Mouse (Mus musculus): ENCODE results near the gene Gde1. TPM values are rescaled to one million over a fixed set of nuclear protein-coding genes. Genes with fewer than 3 reads are reported as not detected.

Gene Gde1
- polyA plus RNA-seq, 1 experiment from 2014 or later, result 481 TPM

GRCm38 (mm10) chr7:118670142-118670541, 35.4 kb downstream of the Gde1 start:
- no peaks in the 10 kb centered on the region for H3K9me3 ChIP-seq (ENCODE audit: low read length)
- H3K4me2 ChIP-seq (replicated peaks; ENCODE audit: low read depth, low read length), result no peak overlapping the region
- no peak overlapping the region for H3K27ac ChIP-seq (ENCODE audit: low read length)
- H3K4me3 ChIP-seq (ENCODE audit: low read depth, low read length), result no peak overlapping the region
- ATAC-seq (no peak), DNase-seq (ENCODE audit: low spot score) (no peak)
- H3K36me3 ChIP-seq (ENCODE audit: insufficient read depth, low read length), result no peaks in the 10 kb centered on the region
- H3K4me1 ChIP-seq (ENCODE audit: insufficient read depth, low read depth, low read length), result no peaks in the 10 kb centered on the region
- no peak for TF ChIP-seq EP300 (IDR thresholded peaks at IDR 0.05)
- no peak for TF ChIP-seq CTCF (IDR thresholded peaks at IDR 0.05)
- no peak overlapping the region for H3K9ac ChIP-seq (replicated peaks; ENCODE audit: low read depth)
- 59% methylated on average over 4 of the region's 4 CpGs for WGBS
- H3K27me3 ChIP-seq (replicated peaks; ENCODE audit: insufficient read depth, low read length), result no peaks in the 10 kb centered on the region

GRCm38 (mm10) chr7:118667773-118668172, 37.8 kb downstream of the Gde1 start:
- ATAC-seq (no peak), DNase-seq (ENCODE audit: low spot score) (no peak)
- Histone ChIP-seq H3K4me1 (ENCODE audit: insufficient read depth, low read depth, low read length) (no peaks in the 10 kb centered on the region), H3K4me2 (replicated peaks; ENCODE audit: low read depth, low read length) (no peak overlapping the region), H3K9ac (replicated peaks; ENCODE audit: low read depth) (no peak overlapping the region), H3K27me3 (replicated peaks; ENCODE audit: insufficient read depth, low read length) (no peaks in the 10 kb centered on the region), H3K27ac (ENCODE audit: low read length) (no peak overlapping the region), H3K9me3 (ENCODE audit: low read length) (no peaks in the 10 kb centered on the region), H3K4me3 (ENCODE audit: low read depth, low read length) (no peak overlapping the region), H3K36me3 (ENCODE audit: insufficient read depth, low read length) (no peaks in the 10 kb centered on the region)
- WGBS, result 90% methylated on average over 2 of the region's 2 CpGs
- TF ChIP-seq CTCF (IDR thresholded peaks at IDR 0.05), result no peak
- no peak for TF ChIP-seq EP300 (IDR thresholded peaks at IDR 0.05)

- Histone ChIP-seq H3K27me3 (replicated peaks; ENCODE audit: insufficient read depth, low read length) (no peaks in the 10 kb centered on the region), H3K27ac (ENCODE audit: low read length) (no peak overlapping the region), H3K4me3 (ENCODE audit: low read depth, low read length) (no peak overlapping the region), H3K36me3 (ENCODE audit: insufficient read depth, low read length) (no peaks in the 10 kb centered on the region), H3K9me3 (ENCODE audit: low read length) (no peaks in the 10 kb centered on the region), H3K9ac (replicated peaks; ENCODE audit: low read depth) (no peak overlapping the region), H3K4me2 (replicated peaks; ENCODE audit: low read depth, low read length) (no peak overlapping the region), H3K4me1 (ENCODE audit: insufficient read depth, low read depth, low read length) (no peaks in the 10 kb centered on the region)
- no peak for ATAC-seq
- WGBS, result 40% methylated on average over 6 of the region's 6 CpGs
- no peak for DNase-seq (ENCODE audit: low spot score)
- TF ChIP-seq EP300 (IDR thresholded peaks at IDR 0.05) (no peak), CTCF (IDR thresholded peaks at IDR 0.05) (no peak)
These were observed 48.8 kb downstream of the Gde1 start for GRCm38 (mm10) chr7:118656730-118657129.

GRCm38 (mm10) chr7:118652572-118653295, 52.8 kb downstream of the Gde1 start:
- no peak overlapping the region for H3K9ac ChIP-seq (replicated peaks; ENCODE audit: low read depth)
- DNase-seq (ENCODE audit: low spot score) (peak; percentile 8), ATAC-seq (no peak)
- H3K4me1 ChIP-seq (ENCODE audit: insufficient read depth, low read depth, low read length), result no peaks in the 10 kb centered on the region
- no peak overlapping the region for H3K4me2 ChIP-seq (replicated peaks; ENCODE audit: low read depth, low read length)
- H3K4me3 ChIP-seq (ENCODE audit: low read depth, low read length), result no peak overlapping the region
- 84% methylated on average over 6 of the region's 6 CpGs for WGBS
- H3K36me3 ChIP-seq (ENCODE audit: insufficient read depth, low read length), result no peaks in the 10 kb centered on the region
- no peak overlapping the region for H3K27ac ChIP-seq (ENCODE audit: low read length)
- H3K27me3 ChIP-seq (replicated peaks; ENCODE audit: insufficient read depth, low read length), result no peaks in the 10 kb centered on the region
- no peaks in the 10 kb centered on the region for H3K9me3 ChIP-seq (ENCODE audit: low read length)
- TF ChIP-seq CTCF (IDR thresholded peaks at IDR 0.05) (no peak), EP300 (IDR thresholded peaks at IDR 0.05) (no peak)

- Histone ChIP-seq H3K36me3 (ENCODE audit: insufficient read depth, low read length) (no peaks in the 10 kb centered on the region), H3K9ac (replicated peaks; ENCODE audit: low read depth) (no peak overlapping the region), H3K4me3 (ENCODE audit: low read depth, low read length) (no peak overlapping the region), H3K27ac (ENCODE audit: low read length) (no peak overlapping the region), H3K4me1 (ENCODE audit: insufficient read depth, low read depth, low read length) (no peaks in the 10 kb centered on the region), H3K9me3 (ENCODE audit: low read length) (no peaks in the 10 kb centered on the region), H3K4me2 (replicated peaks; ENCODE audit: low read depth, low read length) (no peak overlapping the region), H3K27me3 (replicated peaks; ENCODE audit: insufficient read depth, low read length) (no peaks in the 10 kb centered on the region)
- ATAC-seq (no peak), DNase-seq (ENCODE audit: low spot score) (no peak)
- no peak for TF ChIP-seq EP300 (IDR thresholded peaks at IDR 0.05)
- TF ChIP-seq CTCF (IDR thresholded peaks at IDR 0.05), result no peak
- WGBS, result 61% methylated on average over 1 of the region's 1 CpGs
These were observed 54.7 kb downstream of the Gde1 start for GRCm38 (mm10) chr7:118650891-118651290.

GRCm38 (mm10) chr7:118650119-118650518, 55.5 kb downstream of the Gde1 start:
- Histone ChIP-seq H3K27me3 (replicated peaks; ENCODE audit: insufficient read depth, low read length) (no peaks in the 10 kb centered on the region), H3K9me3 (ENCODE audit: low read length) (no peaks in the 10 kb centered on the region), H3K4me2 (replicated peaks; ENCODE audit: low read depth, low read length) (no peak overlapping the region), H3K27ac (ENCODE audit: low read length) (no peak overlapping the region), H3K36me3 (ENCODE audit: insufficient read depth, low read length) (no peaks in the 10 kb centered on the region), H3K4me1 (ENCODE audit: insufficient read depth, low read depth, low read length) (no peaks in the 10 kb centered on the region), H3K4me3 (ENCODE audit: low read depth, low read length) (no peak overlapping the region), H3K9ac (replicated peaks; ENCODE audit: low read depth) (no peak overlapping the region)
- DNase-seq (ENCODE audit: low spot score) (no peak), ATAC-seq (no peak)
- 72% methylated on average over 4 of the region's 4 CpGs for WGBS
- TF ChIP-seq EP300 (IDR thresholded peaks at IDR 0.05), result no peak
- TF ChIP-seq CTCF (IDR thresholded peaks at IDR 0.05), result no peak

All from lung, postnatal 0 days (tissue).